Mouse (Mus musculus) inflammation-experienced regulatory T-cells (primary cell): ENCODE results near the gene Gm35549. TPM values are rescaled to one million over a fixed set of nuclear protein-coding genes. Genes with fewer than 3 reads are reported as not detected.

ENCODE experiments used
- polyA plus RNA-seq, 2 experiments: library from polyadenylated mRNA; unstranded; fragments of 100-300 nt; shearing (Covaris generic); gene quantifications; one replicate each; pipeline ENCODE4 v1.2.1; 2017

Gm35549 gene
- 1 to 10 TPM in 1 of 2 experiments, under 1 TPM in 1; 0.94 to 1.7 TPM for polyA plus RNA-seq

DNA sequence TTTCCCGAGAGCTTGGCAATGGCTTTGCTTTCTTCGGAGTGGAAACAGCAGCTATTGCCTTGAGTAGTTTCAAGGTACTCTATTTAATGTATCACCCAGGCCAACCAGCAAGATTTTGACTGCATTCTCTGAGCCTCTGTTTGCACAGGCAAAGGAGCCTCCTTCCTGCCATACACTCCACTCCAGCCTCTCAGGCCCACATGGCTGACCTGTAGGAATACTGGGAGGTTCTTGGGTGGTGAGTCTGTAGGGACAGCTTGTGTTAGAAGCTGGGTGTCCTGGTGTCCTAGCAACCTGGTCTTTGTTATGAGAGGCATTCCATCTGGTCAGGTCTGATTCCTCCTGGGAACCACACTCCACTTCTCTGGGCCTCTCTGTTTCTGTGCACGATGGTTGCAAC lies at the start of gene Gm35549:
TSS of gene Gm35549 (minus strand) at position 276 of the 400 bp plus-strand sequence.

DNA sequence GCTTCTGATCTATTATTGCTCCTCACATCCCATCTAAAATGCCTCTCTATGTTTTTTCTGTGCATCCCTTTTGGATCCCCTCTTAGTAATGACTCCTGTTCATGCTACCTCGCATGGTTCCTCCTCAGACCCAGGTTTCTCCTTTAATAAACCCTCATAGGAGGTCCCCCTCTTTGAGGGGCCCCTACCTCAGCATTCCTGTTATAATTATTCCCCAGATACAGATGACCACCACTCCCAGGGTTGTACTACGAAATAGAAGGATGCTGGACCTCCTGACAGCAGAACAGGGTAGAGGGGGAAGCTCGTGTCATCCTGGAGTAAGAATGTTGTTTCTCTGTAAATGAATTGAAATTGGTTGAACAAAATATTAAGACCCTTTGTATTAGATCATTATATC lies 41.5 kb upstream of the Gm35549 start, which contains the start of gene Zkscan7:
TSS of gene Zkscan7 (plus strand) at position 301 of the 400 bp plus-strand sequence.

GRCm38 (mm10) chr9:122865697-122866166 lies 21.9 kb upstream of the Gm35549 start, which contains the start of gene Zfp445:
Gene Zfp445 (minus strand): TSS chr9:122866006.

GRCm38 (mm10) chr9:122805053-122805844 lies 38.6 kb downstream of the Gm35549 start, which contains the start of gene Tcaim:
Gene Tcaim (plus strand): TSS chr9:122805539.

Other genes with a start within 250 kb of the Gm35549 start
- gene Topaz1, start 96.7 kb downstream of the Gm35549 start, polyA plus RNA-seq: under 1 TPM in 1 of 2 experiments, not detected in 1; 0.07 TPM
- gene Tcaim, start 38.5 kb downstream of the Gm35549 start, polyA plus RNA-seq: 10 to 100 TPM; 18.1 to 20.6 TPM
- gene Zfp445, start 22.0 kb upstream of the Gm35549 start, polyA plus RNA-seq: 10 to 100 TPM; 49.3 to 58.1 TPM
- gene Zkscan7, start 41.6 kb upstream of the Gm35549 start, polyA plus RNA-seq: 10 to 100 TPM in 1 of 2 experiments, 1 to 10 TPM in 1; 6.6 to 10.3 TPM
- gene Zfp105, start 79.0 kb upstream of the Gm35549 start, polyA plus RNA-seq: not detected
- gene 1110059G10Rik, start 107.0 kb upstream of the Gm35549 start, polyA plus RNA-seq: 10 to 100 TPM; 28.2 to 36.6 TPM
- 1 to 10 TPM; 4.9 to 7.1 TPM for gene Kif15, start 107.0 kb upstream of the Gm35549 start, polyA plus RNA-seq
- gene Tmem42, start 177.3 kb upstream of the Gm35549 start, polyA plus RNA-seq: 10 to 100 TPM; 30.8 to 33.6 TPM
- 1 to 10 TPM in 1 of 2 experiments, under 1 TPM in 1; 0.80 to 5.8 TPM for gene Tgm4, start 190.7 kb upstream of the Gm35549 start, polyA plus RNA-seq